Mouse (Mus musculus) monocyte, adult 5-6 weeks (primary cell): ENCODE data around the gene Creb3l1. TPM values are rescaled to one million over a fixed set of nuclear protein-coding genes. Genes with fewer than 3 reads are reported as not detected.

ENCODE experiments used
- ATAC-seq: fragments of 153-309, 156-312 bp; replicated peaks from 2 replicates; pipeline ENCODE4 v1.8.0; 2017; ENCODE audit warnings: mild to moderate bottlenecking; ENCODE audit not compliant: low TSS enrichment, insufficient number of reproducible peaks, severe bottlenecking, poor library complexity, low FRiP score
- total RNA-seq: library from RNA; stranded (forward); fragments of 200-1000, 200-491, 200-594 nt; gene quantifications from 3 replicates; pipeline ENCODE4 v1.2.3, GENCODE M21; 2017

Creb3l1 gene
- total RNA-seq, 1 experiment from 2014 or later, result not detected

DNA sequence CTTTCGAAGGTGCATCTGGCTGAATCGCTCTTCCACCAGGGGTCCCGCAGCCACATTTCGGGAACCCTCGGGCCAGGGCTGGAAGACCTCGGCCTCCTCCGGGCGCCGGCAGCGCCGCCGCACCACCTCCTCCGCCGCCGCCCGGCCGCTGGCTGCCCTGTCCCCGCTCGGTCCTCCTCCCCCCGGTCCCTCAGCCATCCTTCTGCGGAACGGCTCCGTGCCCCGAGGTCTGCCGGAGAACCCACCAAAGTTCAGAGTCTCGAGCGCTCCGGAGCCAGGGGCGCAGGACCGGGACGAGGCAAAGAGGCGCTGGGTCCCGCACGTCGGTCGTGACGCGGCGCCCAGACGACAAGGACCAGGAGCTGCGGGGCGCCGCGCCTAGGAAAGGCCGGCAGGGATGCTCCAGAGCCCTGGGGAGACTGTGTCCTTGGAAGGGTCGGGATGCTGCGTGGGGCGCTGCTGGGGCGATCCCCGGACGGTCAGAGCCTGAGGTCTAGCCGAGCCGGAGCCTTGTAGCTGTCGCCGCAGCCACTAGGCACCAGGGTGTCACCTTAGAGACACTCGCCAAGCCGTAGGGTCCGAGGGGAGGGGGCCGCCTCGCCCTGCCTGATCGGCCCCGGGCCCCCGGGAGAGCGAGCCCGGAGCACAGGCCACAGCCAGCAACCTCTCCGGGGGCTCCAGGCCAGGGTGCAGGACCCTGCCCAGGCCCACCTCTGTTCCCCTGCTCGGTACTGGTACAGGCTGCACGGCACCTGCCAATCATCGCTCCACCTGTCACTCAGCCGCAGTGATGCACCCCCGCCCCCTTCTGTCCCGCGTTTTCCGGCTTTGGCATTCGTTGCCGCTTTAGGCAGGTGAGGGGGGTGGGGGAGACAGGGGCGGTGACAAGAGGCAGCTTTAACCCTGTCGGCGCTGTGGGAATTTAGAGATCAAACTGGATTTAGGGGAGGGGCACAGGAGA lies 48.4 kb downstream of the Creb3l1 start, which contains the start of gene Dgkz:
TSS of gene Dgkz (minus strand) at position 284 of the 961 bp plus-strand sequence.
- no peak for ATAC-seq

DNA sequence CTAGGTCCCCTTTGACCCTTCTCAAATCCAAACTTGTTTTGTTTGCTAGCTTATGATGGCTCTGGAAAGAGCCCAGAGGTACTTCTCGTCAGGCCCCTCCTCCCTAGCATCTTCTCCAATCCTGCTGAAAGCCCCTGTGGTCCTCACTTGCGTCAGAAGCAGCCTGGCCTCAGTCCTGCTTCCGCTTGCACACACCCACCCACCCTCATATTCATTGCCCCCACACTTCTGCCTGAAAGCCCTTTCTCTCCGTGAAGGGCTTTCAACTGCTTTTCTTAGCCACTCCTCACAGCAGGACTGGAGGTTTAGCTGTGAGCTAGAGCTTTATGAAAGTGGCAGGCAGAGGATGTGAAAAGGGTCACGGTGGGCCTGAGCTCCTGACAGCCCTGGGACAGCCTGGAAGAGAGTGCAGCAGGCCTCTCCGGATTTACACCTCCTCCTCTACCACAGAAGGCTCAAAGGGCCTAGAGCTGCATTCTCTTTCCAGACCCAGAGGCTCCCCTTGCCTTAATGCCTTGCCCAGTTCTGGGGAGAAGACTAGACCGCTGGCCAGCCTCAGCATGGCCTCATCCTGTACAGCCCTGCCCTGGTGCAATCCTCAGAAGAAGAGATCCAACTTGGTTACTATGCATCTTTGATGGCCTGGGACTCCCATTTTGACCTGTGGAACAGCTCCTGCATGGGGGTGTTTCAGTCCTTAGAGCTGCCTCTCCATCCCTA lies 50.7 kb downstream of the Creb3l1 start:
- no peak for ATAC-seq

DNA sequence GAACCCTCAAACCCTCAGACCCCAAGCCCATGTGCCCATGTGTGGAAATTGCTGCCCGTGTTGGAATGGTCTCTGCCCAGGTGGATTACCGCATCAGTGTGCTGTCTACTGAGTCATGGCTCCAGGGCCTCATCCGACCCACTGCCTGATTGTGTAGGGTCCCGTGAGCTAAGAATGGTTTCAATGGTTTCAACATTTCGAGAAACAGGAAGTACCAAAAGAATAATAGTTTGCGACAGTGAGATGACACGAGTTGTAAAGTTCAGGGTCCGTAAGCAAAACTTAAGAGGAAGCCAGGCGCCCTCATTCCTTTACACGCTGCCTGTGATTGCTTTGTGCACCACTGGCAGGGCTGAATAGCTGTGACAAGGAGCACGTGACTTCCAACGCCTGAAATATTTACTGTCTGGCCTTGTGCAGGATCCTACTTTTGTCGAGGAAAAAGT lies 52.2 kb downstream of the Creb3l1 start:
- peak; percentile 85 for ATAC-seq

DNA sequence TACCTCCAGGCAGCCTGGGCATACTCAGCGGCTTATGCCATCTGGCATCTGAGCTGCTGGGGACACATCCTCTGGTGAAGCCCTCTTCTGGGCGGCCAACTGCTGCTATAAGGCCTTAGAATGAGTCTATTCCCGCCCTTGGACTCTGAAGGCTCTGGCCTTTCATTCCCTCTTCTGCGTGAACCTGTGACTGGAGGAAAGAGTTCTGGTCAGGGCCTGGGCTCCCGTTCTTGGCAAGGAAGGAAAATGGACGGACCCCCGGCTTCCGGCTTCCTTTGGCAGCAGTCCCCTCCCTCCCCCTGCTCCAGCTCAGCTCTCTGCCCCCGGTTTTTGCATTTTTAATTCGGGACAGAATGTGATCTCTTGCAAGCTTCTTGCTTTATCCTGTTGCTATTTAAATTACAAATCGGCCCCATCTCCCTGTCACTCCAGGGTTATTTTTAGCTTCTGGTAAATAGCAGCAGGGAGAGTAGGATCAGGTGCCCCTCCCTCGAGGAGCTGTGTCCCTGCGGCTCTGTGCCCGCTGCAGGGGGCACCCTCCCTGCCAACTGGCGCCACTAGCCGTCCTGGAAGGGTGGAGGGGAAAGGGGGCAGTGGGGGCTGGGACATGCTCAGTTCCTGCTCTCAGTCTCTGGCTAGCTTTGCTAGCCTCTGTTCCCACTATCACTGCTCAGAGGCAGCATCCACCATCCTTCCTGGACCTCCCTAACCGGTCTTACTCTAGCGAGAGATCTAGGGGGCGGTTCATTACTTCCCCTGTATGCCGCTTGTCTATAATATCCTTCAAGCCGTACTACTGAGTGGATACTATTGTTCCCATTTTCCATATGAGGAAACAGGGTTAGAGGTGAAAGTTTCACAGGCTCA lies 52.8 kb downstream of the Creb3l1 start:
- peak; percentile 51; the same call in 1 of the 2 replicates for ATAC-seq

DNA sequence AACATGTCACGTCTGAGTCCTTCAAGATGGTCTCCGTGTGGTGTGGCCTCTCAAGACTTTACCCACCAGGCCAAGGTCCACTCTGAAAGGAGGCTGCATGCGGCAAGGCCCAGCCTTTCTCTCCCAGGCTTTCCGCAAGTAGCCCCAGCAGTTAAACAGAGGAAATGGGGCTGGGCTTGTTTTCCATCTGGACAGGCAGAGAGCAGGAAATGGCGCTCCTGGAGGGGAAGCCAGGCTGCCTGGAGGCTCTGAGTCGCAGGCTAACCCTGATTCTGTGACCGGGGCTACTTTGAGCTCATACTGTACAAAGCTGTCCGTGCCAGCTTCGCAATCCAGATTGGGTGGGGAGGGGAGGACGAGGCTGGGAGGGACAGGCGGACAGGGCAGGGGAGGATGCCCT lies 56.3 kb downstream of the Creb3l1 start:
- ATAC-seq, result no peak

DNA sequence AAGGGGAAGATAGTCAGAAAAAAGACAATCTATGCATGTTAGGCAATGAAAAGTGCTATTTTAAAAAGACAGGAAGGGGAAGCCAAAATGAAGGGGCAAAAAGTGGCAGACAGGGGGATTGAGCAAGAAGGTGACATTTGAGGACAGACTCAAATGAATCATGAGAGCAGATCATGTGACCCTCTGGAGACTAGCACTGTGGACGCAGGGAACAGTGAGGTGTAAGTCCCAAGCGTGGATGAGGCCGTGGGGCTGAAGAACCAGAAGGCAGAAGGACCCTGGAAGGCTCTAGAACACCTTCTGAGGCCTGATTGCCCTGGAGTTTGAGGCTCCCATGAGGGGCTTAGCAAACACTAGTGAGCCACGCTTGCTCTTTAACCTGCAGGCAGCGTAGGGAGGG lies 57.9 kb downstream of the Creb3l1 start:
- ATAC-seq, result peak; percentile 57

DNA sequence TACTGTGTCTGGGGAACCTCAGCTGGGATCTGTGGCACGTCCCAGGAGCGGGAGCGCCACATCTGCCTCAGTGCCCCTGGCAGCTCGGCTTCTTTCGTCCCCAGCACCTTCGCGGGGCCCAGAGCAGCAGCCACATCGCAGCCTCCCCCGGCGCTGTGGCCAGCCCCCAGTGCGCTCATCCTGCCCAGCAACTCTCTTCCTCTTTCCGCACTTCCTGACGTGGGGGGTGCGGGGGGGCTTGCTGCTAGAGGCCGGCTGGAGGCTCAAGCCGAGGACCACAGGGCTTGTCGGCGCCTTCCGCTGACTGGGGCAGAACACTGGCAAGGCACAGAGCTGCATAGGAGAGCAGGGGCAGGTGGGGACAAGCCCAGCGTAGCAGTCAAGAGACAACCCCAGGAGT lies 58.9 kb downstream of the Creb3l1 start:
- ATAC-seq, result peak; percentile 47

DNA sequence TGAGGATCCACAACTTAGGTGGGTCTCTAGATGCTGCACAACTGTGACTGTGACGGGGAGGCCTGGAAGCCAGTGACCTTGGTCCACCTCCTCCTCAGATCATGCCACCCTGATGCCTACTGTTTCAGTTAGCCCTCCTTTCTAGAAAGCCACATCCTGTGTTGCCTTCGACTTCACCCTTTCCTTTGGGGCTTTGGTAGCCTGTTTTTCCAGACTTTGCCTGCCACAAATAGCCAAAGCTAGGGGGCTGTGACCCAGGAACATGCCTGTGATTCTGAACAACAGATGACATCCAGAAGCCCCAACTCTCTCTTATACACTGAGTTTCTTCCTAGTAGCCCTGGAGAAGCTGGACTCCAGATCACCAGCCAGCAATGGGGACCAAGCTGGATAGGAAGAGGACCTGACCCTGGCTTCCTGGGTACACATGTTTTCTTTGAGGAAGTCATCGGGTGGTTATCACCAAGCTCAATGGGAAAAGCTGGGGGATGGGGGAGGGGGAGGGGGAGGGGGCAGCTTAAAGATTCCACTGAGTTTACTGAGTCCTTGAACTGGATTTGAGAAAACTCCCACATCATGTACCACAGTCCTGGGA lies 59.6 kb downstream of the Creb3l1 start:
- ATAC-seq, result no peak

DNA sequence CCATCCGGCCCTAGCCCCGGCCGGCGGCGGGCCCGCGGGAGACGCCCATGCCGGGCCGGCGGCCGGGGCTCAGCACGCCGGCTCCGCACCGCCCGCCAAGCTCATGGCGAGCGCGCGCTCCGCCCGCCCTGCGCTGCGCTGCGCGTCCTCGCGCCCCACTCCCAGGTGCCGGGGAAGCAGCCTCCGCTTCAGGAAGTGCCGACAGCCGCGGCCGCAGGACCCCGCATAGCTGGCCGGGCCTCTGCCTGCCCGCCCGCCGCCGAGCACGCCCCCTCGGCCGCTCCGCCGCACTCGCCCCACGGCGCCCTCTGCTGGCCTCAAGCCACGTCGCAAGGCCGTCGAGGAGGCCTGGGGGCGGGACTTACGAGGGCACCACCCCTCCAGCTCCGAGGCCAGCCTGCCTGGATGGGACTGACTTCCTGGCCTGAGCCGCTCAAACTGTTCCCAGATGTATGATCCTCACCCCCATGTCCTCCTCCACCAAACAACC lies 60.8 kb downstream of the Creb3l1 start:
- ATAC-seq, result peak; percentile 51

DNA sequence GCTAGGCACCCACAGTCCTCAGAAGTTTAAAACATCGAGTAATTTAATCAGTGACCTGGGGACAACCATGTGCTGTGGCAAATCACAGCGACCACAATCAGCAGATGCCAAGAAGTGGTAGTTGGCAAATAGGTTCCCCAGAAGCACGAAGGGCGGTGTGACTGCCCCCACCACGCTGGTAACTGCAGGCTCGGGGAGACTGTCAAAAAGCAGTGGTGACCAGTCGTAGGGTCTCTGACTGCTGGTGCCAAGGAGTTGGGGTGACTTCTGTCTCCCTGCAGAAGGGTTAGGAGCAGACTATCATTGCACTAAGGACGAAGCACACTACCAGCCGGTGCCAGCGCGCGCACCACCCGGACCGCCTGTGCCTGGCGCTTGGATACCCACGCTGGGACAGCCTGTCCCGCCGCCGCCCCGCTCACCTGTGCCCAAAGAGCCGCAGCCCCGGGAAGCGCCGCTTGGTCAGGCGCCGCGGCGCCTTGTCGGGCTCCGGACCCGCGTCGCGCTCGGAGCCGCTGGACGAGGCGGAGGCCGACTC lies 61.4 kb downstream of the Creb3l1 start:
- no peak for ATAC-seq

DNA sequence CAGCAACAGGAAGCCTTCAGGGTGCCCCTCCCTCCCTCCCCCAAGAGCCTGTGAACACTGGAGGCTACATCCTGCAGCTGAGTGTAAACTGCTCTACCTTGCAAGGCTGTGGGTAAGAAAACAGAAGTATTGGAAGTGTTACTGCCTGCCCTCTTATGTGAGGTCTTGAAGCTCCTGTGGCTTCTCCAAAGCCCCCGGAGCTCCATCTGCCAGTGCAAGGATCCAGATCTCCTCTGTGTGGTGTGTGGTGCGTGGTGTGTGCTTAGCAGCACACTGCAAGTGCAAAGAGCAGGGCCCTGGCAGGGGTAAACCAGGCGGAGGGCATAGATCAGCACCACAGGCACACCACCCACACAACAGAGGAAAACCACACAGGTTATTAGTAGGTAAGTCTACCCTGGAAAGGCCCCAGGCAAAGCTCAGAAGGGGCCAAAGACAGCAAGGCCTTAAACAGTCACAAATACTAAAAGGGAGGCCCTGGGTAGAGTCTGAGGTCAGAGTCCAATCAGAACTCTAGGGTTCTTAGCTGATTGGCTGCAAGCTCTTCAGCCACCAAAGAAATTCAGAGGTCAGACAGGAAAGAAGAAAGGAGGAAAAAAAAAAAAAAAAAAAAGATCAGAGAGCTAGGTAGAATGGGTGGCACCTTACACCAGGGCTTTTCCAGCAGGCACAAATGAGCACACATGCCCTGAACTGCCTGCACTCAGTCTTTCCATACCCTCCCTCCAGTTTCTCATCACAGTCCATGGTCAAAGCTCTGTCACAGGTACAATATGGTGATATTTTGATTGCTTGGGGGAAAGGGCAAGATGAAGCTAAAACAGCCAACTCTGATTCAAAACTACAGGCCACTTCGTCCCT lies 62.2 kb downstream of the Creb3l1 start:
- ATAC-seq, result no peak

DNA sequence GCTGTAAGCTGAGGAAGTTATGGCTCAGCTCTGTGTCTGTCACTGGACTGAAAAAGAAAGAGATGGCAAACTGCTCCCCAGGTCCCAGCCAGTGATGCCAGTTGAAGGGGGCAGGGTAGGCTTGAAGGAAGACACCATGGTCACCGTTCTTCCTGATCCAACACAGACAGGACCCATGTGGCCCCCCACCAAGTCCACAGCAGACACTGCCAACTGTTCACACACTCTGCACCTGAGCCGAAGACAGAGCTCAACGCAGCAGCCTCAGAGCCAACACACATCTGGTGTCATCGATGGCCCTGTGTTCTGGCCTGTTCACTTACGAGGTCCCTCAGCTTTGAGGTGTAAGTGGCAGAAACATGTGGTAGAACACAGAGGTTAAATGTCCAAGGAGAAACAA lies 63.8 kb downstream of the Creb3l1 start:
- no peak for ATAC-seq

DNA sequence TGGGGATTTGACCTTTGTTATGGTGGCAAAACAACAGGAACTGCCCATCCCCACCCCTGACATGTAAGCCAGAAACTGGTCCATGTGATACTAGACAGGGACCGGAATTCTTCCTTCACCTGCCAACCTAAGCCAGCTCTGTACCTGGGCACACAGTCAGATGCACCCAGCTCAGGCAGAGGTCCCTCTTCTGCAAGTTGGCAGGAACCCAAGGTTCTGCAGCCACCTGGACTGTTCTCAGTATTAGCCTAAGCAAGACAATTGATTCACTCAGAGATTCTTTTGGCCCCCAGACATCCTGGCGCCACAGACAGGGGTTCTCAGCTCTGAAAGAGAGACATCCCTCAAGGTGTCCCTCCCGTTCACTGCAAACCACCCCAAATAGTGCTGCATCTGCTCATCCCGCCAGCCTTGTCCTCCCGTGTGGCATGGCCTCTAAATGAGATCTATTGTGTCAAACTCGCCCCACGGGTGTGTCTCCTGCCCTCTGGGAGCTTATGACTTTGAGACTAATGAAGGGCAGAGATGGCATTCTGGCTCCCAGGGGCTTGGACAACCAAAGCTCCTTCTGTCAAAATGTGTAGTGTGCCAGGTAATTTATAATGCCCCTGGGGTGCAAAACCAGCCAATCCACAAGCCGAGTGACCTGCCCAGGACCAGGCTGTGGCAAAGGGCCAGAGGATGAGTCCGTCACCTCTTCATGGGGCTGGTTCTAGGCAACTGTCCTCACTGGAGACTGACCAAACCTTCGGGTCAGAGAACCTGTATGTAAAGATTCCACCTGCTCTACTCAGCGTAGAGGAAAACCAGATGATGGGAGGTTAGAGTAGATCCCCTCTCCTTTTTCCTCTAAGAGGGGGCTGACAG lies 64.5 kb downstream of the Creb3l1 start:
- ATAC-seq, result no peak

DNA sequence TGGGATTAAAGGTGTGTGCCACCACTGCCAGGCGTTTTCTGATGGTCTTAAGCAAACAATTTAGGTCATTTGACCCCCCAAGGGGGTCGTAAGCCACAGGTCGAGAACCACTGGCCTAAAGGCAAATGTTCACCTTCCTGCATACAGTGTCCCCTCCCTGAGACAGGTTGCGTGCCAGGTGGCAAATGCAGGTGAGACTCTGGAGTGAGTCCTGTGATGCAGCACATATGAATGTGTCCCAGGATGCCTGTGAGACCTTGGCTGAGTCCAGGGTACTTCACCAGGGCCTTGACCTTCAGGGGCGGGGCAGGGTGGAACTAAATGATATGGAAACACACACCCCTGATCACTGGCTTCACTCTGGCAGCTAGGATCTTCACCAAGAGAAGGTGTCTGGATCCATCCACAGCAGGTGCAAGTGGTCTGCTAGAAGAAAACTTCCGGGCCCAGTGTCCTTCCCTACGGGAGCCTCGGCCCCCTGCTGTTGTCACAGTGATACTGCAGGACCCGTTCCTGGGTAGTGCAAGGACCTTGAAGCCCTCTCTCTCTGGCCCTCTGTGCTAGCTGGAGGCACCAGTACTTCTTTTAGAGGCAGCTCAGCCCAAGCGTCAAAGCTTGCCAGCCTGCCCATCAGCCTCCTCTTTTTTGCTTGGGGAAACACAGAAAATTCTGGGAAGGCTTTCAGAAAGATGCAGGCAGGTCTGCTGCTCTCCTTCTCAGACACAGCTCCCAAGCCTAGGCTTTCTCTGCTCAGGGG lies 65.4 kb downstream of the Creb3l1 start:
- peak; percentile 28; the same call in 1 of the 2 replicates for ATAC-seq

DNA sequence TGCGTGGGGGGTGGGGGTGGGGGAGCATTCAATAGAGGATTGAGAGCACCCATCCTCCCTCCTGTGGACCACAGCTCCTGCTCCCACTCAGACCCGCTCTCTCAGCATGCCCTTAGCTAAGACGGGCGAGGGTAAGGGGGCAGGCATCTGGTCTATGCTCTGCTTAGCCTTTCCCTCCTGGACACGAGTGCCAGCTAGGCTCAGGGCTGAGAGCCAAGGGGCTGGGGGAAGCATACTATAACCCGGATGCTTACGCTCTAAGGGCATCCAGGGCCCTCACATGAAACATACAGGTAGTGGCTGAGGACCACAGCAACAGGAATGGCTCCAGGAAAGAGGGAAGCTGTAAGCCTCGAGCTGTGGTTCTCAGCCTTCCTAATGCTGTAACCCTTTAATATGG lies 66.3 kb downstream of the Creb3l1 start:
- no peak for ATAC-seq

DNA sequence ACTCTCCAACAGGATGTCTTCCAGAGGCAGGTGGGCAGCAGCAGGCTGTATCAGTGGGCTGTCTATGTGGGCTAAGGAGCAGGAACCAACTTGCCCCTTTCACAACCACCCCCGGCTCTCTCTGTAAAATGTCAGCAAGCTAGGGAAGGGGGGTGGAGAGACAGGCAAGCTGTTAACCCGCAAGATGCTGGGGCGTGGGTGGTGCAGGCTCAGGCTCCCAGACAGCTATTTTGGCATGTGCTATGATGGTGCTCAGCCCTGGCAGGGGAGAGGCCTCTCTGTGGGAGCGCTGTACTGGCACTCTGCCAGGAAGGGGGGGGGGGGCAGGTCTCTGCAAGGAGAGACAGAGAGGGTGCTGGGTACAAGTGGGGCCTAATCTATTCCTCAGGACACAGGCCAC lies 67.2 kb downstream of the Creb3l1 start:
- no peak for ATAC-seq
